Mouse (Mus musculus): Measurements from ENCODE around the gene Gpr83.

The Gpr83 gene

DNA sequence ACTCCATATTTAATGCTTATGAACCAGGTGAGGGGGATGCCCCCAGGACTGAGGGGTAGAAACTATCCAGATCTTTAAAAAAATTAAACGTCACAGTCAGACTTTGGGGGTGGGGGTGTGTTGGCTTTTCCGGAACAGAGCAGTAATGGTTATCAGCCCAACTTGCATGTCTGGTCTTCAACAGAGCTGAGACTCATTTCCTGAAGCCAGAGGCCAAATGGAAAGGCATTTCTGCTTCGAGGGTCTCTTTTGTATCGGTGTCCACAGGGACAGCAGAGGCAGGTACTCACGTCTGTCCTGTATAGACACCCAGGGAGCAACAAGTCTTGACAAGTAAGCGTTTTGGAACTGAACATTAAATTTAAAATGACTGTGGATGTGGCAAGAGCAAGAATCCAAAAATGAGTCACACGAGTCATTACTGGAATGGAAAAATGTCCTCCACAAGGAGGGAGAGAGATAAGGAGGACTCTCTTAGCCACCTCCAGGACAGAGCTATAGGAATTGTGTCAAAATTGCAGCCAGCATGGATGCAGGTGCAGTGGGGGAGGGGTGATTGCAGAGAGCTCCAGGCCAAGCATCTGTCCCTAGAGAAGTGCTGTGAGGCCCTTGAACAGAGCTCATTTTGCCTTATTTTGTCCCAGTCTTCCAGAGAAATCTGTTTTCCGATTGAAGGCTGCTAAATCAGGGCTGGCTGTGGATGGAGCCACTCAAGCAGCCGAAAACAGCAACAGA is 44.9 kb downstream of the Gpr83 start:
- DNase-seq (ENCODE audit: low spot score): no peak

DNA sequence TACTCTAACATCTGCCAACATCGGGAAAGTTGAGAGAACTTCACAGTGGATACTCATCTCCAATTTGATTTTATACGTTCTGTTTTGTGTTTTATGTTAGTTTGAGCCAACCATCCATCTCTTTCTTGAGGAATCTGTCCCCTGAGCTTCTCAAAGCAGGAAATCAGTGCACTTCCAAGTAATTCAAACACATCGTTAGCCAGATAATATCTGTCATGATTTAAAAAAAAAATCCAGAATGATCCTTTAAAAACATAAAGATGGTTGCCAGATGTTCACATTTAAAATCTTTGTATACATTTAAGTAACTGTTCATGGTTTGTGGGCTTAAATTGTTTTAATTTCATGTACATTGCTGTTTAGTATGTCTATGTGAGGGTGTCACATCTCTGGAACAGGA is 45.9 kb downstream of the Gpr83 start:
- no peak for DNase-seq (ENCODE audit: low spot score)

DNA sequence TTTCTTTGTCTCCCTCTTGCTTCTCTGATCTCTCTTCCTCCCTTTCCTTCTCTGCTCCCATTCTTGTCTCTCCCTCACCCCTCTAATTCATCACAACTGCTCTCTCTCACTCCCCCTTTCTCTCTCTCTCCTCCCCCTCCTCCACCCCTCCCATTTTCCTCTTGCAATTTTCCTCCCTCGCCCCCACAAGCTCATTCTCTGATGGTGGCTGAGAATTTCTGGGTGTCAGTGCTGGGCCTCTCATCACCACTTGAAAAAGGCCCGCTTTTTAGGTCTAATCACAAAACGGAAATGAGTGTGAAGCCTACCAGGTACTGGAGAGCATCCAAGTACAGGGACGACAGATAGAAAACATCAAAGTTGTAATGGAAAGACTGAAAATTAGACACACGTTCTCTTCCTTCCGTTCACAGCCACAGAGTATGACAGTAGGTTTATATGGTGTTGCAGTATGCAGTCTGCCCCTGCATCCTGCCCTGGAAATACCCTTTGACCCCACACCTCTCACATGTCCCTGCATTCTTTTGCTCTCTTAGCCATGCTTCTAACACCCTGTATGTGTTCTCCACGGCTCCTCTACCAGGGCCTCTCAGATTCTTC is 47.9 kb downstream of the Gpr83 start:
- no peak for DNase-seq (ENCODE audit: low spot score)

DNA sequence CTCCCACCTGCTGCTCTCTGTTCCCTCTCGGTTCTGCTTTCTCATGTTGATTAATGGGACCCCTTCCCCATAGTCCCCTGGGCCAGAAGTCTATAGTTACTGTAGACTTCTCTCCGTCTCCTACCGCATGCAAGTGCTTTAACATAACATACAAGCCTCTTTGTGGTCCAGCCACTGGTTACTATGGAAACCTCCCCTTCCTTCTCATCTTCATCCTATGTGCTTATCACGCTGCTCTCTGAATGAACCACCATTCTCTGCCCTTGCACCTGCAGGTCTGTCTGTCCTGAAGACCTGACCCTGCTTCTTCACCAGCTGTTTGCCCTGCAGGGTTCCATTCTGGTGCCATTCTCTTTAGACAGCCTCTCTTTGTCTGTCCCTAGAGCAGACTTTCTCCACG is 50.0 kb downstream of the Gpr83 start:
- peak; percentile 8 for DNase-seq (ENCODE audit: low spot score)

DNA sequence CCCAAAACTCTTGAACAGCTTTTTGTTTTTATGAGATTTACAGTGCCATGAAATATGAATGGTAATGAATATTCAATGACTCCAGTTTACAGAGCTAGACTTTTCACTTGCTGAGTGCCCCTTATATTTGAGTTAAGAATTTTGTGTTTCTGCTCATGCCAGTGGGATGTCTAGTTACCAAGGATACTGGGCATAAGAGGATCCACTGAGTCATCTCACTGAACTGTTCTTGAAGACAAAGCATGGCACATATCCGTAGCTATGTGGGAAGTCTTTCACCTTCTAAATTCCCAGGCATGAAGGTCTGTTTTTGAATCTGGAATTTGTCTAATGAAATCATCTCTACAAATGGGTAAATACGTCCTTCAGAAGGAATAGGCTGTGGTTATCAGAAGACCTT is 52.0 kb downstream of the Gpr83 start:
- DNase-seq (ENCODE audit: low spot score): no peak

DNA sequence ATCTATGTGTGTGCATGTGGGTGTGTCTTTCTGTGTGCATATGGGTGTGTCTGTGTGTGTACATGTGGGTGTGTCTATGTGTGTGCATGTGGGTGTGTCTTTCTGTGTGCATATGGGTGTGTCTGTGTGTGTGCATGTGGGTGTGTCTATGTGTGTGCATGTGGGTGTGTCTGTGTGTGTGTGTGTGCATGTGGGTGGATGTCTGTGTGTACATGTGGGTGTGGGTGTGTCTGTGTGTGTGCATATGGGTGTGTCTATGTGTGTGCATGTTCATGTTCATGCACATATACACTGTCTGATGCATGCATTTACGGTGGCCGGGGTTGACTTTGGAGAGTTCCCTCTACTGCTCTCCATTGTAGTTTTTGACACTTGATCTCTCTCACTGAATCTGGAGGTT is 57.7 kb downstream of the Gpr83 start:
- peak; percentile 15 for DNase-seq (ENCODE audit: low spot score)

DNA sequence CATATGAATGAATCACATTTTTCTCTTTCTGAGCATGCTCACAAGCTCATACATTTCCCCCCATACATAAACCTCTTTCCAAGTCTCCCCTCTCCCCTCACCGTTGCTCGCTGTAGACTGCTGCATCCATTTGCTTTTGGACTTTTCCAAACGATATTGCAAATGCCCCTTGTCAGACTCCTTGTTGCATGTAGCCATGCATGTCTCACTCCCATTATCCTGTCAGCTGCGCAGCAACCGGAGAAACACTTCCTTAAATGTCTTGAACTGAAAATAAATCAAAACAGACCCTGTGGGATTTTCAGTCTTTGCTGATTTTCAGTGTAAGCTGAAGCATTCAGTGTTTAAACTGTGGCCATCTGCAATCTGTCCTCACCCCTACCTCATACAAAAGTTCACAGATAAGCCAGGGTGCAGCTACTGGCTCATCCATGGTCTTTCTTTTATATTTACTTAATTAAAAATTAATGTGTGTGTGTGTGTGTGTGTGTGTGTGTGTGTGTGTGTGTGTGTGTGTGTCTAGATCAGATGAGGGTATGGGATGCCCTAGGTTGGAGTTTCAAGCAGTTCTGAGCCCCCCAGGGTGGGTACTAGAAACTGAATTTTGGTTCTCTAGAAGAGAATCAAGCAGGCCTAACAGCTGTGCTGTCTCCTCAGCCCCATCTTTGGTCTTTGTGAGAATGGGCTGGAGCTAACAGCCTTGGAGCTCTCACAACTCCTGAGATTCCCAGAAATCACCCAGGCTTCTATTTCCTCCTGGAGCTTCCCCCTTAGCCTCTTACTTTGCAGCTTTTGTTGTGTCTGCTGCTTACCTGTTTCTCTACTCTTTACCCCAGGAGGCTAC is 59.0 kb downstream of the Gpr83 start:
- DNase-seq (ENCODE audit: low spot score): peak; percentile 10

Data from testis, postnatal 10 days (tissue).